9 mouse cellular contexts compared by ENCODE assay signal in genomic region chr19:24898737-24899577, GRCm38 (mm10). TPM values are rescaled to one million over a fixed set of nuclear protein-coding genes. Genes with fewer than 3 reads are reported as not detected.
DNase-seq lines count a peak whose midpoint lies in the region; ATAC-seq and TF ChIP-seq lines count a peak whose summit lies in the region.
"Had no signal": no experiment of that assay in that cellular context is flagged by ENCODE, and none has a peak within 500 bp of the region (broad histone marks: within the 10 kb centered on the region; RNA-seq: fewer than 3 reads in every experiment).

No protein-coding gene starts in this region.

- no peaks in the 10 kb centered on the region for H3K9me3 ChIP-seq in kidney, embryonic 14.5 days (ENCODE audit: control insufficient read depth, low read length)
- H3K9me3 ChIP-seq in hindbrain, embryonic 16.5 days (ENCODE audit: control insufficient read depth, low read length): no peaks in the 10 kb centered on the region
- H3K9me3 ChIP-seq in midbrain, postnatal 0 days (ENCODE audit: low read length): no peaks in the 10 kb centered on the region

- no peak overlapping the region for H3K27ac ChIP-seq in kidney, embryonic 14.5 days (ENCODE audit: low read depth, low read length)
- no peak overlapping the region for H3K27ac ChIP-seq in hindbrain, embryonic 16.5 days (ENCODE audit: low read depth, low read length)
- no peak overlapping the region for H3K27ac ChIP-seq in midbrain, postnatal 0 days (ENCODE audit: low read depth, low read length)

- H3K4me2 ChIP-seq in kidney, embryonic 14.5 days (replicated peaks; ENCODE audit: low read depth, low read length): peak overlapping the region; percentile 60
- peak overlapping the region; percentile 69 for H3K4me2 ChIP-seq in hindbrain, embryonic 16.5 days (ENCODE audit: low read length)
- peak overlapping the region; percentile 54; the same call in 1 of the 2 replicates for H3K4me2 ChIP-seq in midbrain, postnatal 0 days (ENCODE audit: low read depth, low read length, poor library complexity, severe bottlenecking)

- H3K9ac ChIP-seq in kidney, embryonic 14.5 days (ENCODE audit: low read depth, low read length): no peak overlapping the region
- no peak overlapping the region for H3K9ac ChIP-seq in hindbrain, embryonic 16.5 days (ENCODE audit: low read depth, low read length)
- H3K9ac ChIP-seq in midbrain, postnatal 0 days (replicated peaks; ENCODE audit: low read length, poor library complexity, severe bottlenecking): no peak overlapping the region

- DNase-seq in kidney, postnatal 25 days: no peak
- DNase-seq in embryo, embryonic 9.5 days (ENCODE audit: extremely low spot score): peak; percentile 53
- DNase-seq in midbrain, postnatal 0 days (ENCODE audit: low spot score): no peak
- DNase-seq in thymus, postnatal 0 days (ENCODE audit: low spot score): no peak
- no peak for DNase-seq in urinary bladder, adult 2 months (ENCODE audit: low spot score)
- no peak for DNase-seq in ovary, postnatal 36 days (ENCODE audit: low spot score)

- H3K36me3 ChIP-seq in kidney, embryonic 14.5 days (ENCODE audit: control insufficient read depth, insufficient read depth, low read length): no peaks in the 10 kb centered on the region
- H3K36me3 ChIP-seq in hindbrain, embryonic 16.5 days (ENCODE audit: control insufficient read depth, insufficient read depth, low read length): no peaks in the 10 kb centered on the region
- no peaks in the 10 kb centered on the region for H3K36me3 ChIP-seq in midbrain, postnatal 0 days (ENCODE audit: insufficient read depth, low read length)

- ATAC-seq in kidney, embryonic 14.5 days (ENCODE audit: low FRiP score, low TSS enrichment): no peak
- ATAC-seq in hindbrain, embryonic 16.5 days: peak; percentile 23; the same call in 1 of the 2 replicates
- ATAC-seq in midbrain, postnatal 0 days (ENCODE audit: low FRiP score): no peak

- H3K27me3 ChIP-seq in kidney, embryonic 14.5 days (ENCODE audit: control insufficient read depth, insufficient read depth, low read length): peaks cover 78% of the 10 kb centered on the region
- peaks cover 50% of the 10 kb centered on the region for H3K27me3 ChIP-seq in hindbrain, embryonic 16.5 days (replicated peaks; ENCODE audit: control insufficient read depth, insufficient read depth, low read length)
- H3K27me3 ChIP-seq in midbrain, postnatal 0 days (ENCODE audit: insufficient read depth, low read length): peaks cover 69% of the 10 kb centered on the region

- no peak for TF ChIP-seq CTCF in midbrain, postnatal 0 days (IDR thresholded peaks at IDR 0.05)

- H3K4me3 ChIP-seq in kidney, embryonic 14.5 days (ENCODE audit: low read length): peak overlapping the region; percentile 42; the same call in 1 of the 2 replicates
- peak overlapping the region; percentile 41 for H3K4me3 ChIP-seq in hindbrain, embryonic 16.5 days (ENCODE audit: low read length)
- H3K4me3 ChIP-seq in midbrain, postnatal 0 days (ENCODE audit: low read depth, low read length): peak overlapping the region; percentile 31; the same call in 1 of the 2 replicates

- 3% methylated on average over 34 of the region's 34 CpGs for WGBS in kidney, embryonic 14.5 days
- WGBS in hindbrain, embryonic 16.5 days: 2% methylated on average over 34 of the region's 34 CpGs
- 3% methylated on average over 34 of the region's 34 CpGs for WGBS in midbrain, postnatal 0 days

- H3K4me1 ChIP-seq in kidney, embryonic 14.5 days (ENCODE audit: control insufficient read depth, insufficient read depth, low read length): peaks cover 16% of the 10 kb centered on the region; the same call in 1 of the 2 replicates
- peaks cover 17% of the 10 kb centered on the region for H3K4me1 ChIP-seq in hindbrain, embryonic 16.5 days (ENCODE audit: control insufficient read depth, insufficient read depth, low read depth, low read length)
- peaks cover 10% of the 10 kb centered on the region; the same call in 1 of the 2 replicates for H3K4me1 ChIP-seq in midbrain, postnatal 0 days (ENCODE audit: insufficient read depth, low read length)

RNA-seq across cellular contexts. Expression of gene Foxd4, which starts 2.0 kb away (rescaled TPM):
- not detected in 2 replicates for polyA plus RNA-seq in kidney, embryonic 14.5 days (2014; fragmentation: Nextera tagmentation; extraction: Ambion mirVana)
- 0.27 TPM in 1 of 2 replicates, not detected in the other for polyA plus RNA-seq in hindbrain, embryonic 16.5 days (2015; fragmentation: Nextera tagmentation; extraction: Ambion mirVana)
- total RNA-seq in midbrain, postnatal 0 days (2014; rRNA removed): not detected in 2 replicates
- polyA plus RNA-seq in midbrain, postnatal 0 days (2015; fragmentation: Nextera tagmentation; extraction: Ambion mirVana): not detected in 2 replicates
- not detected in 2 replicates for polyA plus RNA-seq in thymus, postnatal 0 days (2015; fragmentation: Nextera tagmentation; extraction: Ambion mirVana)
- polyA plus RNA-seq in urinary bladder, adult 2 months (2012; rRNA removed): not detected in 2 replicates
- total RNA-seq: heart, adult 18-20 months had no signal

RNA-seq across cellular contexts. Expression of gene Gm10053, which starts 23.5 kb away (rescaled TPM):
- polyA plus RNA-seq in kidney, embryonic 14.5 days (2014; fragmentation: Nextera tagmentation; extraction: Ambion mirVana): 307 and 366 TPM in 2 replicates
- polyA plus RNA-seq in hindbrain, embryonic 16.5 days (2015; fragmentation: Nextera tagmentation; extraction: Ambion mirVana): 292 and 322 TPM in 2 replicates
- 35.6 and 54.8 TPM in 2 replicates for total RNA-seq in midbrain, postnatal 0 days (2014; rRNA removed)
- polyA plus RNA-seq in midbrain, postnatal 0 days (2015; fragmentation: Nextera tagmentation; extraction: Ambion mirVana): 302 and 326 TPM in 2 replicates
- polyA plus RNA-seq in thymus, postnatal 0 days (2015; fragmentation: Nextera tagmentation; extraction: Ambion mirVana): 240 and 276 TPM in 2 replicates
- polyA plus RNA-seq in urinary bladder, adult 2 months (2012; rRNA removed): 60.7 and 63.3 TPM in 2 replicates

RNA-seq across cellular contexts. Expression of gene Pgm5, which starts 37.3 kb away (rescaled TPM):
- 1.8 and 2.4 TPM in 2 replicates for polyA plus RNA-seq in kidney, embryonic 14.5 days (2014; fragmentation: Nextera tagmentation; extraction: Ambion mirVana)
- polyA plus RNA-seq in hindbrain, embryonic 16.5 days (2015; fragmentation: Nextera tagmentation; extraction: Ambion mirVana): 1.3 and 1.7 TPM in 2 replicates
- total RNA-seq in midbrain, postnatal 0 days (2014; rRNA removed): 11.7 TPM in 2 replicates
- polyA plus RNA-seq in midbrain, postnatal 0 days (2015; fragmentation: Nextera tagmentation; extraction: Ambion mirVana): 0.53 and 0.57 TPM in 2 replicates
- polyA plus RNA-seq in thymus, postnatal 0 days (2015; fragmentation: Nextera tagmentation; extraction: Ambion mirVana): 3.3 and 4.3 TPM in 2 replicates
- polyA plus RNA-seq in urinary bladder, adult 2 months (2012; rRNA removed): 279 and 421 TPM in 2 replicates

Comparison
In these comparisons a context has a peak if more than half of its experiments do, and no peak if none do; other contexts are left out.
1. RNA of gene Pgm5, which starts 37.3 kb away (polyA plus RNA-seq): 279 to 421 TPM in urinary bladder, adult 2 months; 3.3 to 4.3 TPM in thymus, postnatal 0 days, 1.8 to 2.4 TPM in kidney, embryonic 14.5 days, 1.3 to 1.7 TPM in hindbrain, embryonic 16.5 days and 0.53 to 0.57 TPM in midbrain, postnatal 0 days; every median in the first group is over 10 times any median in the second.
2. Peak in every context shown above with its lines, with median percentiles within 50 percentile points of each other: H3K4me2 ChIP-seq and H3K4me3 ChIP-seq.